Mouse (Mus musculus): ENCODE data around the gene Slc7a15.

Gene Slc7a15

GRCm38 (mm10) chr12:8504131-8504530 lies 94.7 kb downstream of the Slc7a15 start:
- no peak for DNase-seq

- DNase-seq: peak; percentile 16
Measured at GRCm38 (mm10) chr12:8502546-8502945, 96.3 kb downstream of the Slc7a15 start.

GRCm38 (mm10) chr12:8501571-8502305 lies 97.1 kb downstream of the Slc7a15 start:
- no peak for DNase-seq

GRCm38 (mm10) chr12:8500597-8501570 lies 98.0 kb downstream of the Slc7a15 start:
- DNase-seq: no peak

- peak; percentile 94 for DNase-seq
Measured at GRCm38 (mm10) chr12:8499871-8500596, 98.8 kb downstream of the Slc7a15 start, which contains the start of gene Rhob. Rhob (minus strand) TSS chr12:8500009.

GRCm38 (mm10) chr12:8499001-8499870 lies 99.6 kb downstream of the Slc7a15 start:
- DNase-seq: peak; percentile 63

- DNase-seq: peak; percentile 65
Measured at GRCm38 (mm10) chr12:8498591-8499000, 100.3 kb downstream of the Slc7a15 start.

- no peak for DNase-seq
Measured at GRCm38 (mm10) chr12:8498148-8498571, 100.7 kb downstream of the Slc7a15 start.

- DNase-seq: no peak
Measured at GRCm38 (mm10) chr12:8497314-8497706, 101.6 kb downstream of the Slc7a15 start.

- no peak for DNase-seq
Measured at GRCm38 (mm10) chr12:8496679-8497313, 102.1 kb downstream of the Slc7a15 start.

GRCm38 (mm10) chr12:8495881-8496678 lies 102.8 kb downstream of the Slc7a15 start:
- DNase-seq: peak; percentile 26

- DNase-seq: no peak
Measured at GRCm38 (mm10) chr12:8494675-8495074, 104.2 kb downstream of the Slc7a15 start.

GRCm38 (mm10) chr12:8493386-8493785 lies 105.5 kb downstream of the Slc7a15 start:
- DNase-seq: no peak

GRCm38 (mm10) chr12:8489098-8489497 lies 109.8 kb downstream of the Slc7a15 start:
- DNase-seq: no peak

GRCm38 (mm10) chr12:8488652-8488980 lies 110.2 kb downstream of the Slc7a15 start:
- no peak for DNase-seq

- peak; percentile 61 for DNase-seq
Measured at GRCm38 (mm10) chr12:8487959-8488651, 110.8 kb downstream of the Slc7a15 start.

GRCm38 (mm10) chr12:8487281-8487680 lies 111.6 kb downstream of the Slc7a15 start:
- no peak for DNase-seq

GRCm38 (mm10) chr12:8485247-8485646 lies 113.6 kb downstream of the Slc7a15 start:
- no peak for DNase-seq

- DNase-seq: no peak
Measured at GRCm38 (mm10) chr12:8482169-8482568, 116.7 kb downstream of the Slc7a15 start.
